Mouse (Mus musculus) WW6 (cell line): ENCODE results near the gene Eef1akmt2.

Experiments
- DNase-seq: peaks from one replicate; pipeline ENCODE4 v3.0.0-alpha.2; 2013; ENCODE audit warnings: low read depth, low spot score

The Eef1akmt2 gene

DNA sequence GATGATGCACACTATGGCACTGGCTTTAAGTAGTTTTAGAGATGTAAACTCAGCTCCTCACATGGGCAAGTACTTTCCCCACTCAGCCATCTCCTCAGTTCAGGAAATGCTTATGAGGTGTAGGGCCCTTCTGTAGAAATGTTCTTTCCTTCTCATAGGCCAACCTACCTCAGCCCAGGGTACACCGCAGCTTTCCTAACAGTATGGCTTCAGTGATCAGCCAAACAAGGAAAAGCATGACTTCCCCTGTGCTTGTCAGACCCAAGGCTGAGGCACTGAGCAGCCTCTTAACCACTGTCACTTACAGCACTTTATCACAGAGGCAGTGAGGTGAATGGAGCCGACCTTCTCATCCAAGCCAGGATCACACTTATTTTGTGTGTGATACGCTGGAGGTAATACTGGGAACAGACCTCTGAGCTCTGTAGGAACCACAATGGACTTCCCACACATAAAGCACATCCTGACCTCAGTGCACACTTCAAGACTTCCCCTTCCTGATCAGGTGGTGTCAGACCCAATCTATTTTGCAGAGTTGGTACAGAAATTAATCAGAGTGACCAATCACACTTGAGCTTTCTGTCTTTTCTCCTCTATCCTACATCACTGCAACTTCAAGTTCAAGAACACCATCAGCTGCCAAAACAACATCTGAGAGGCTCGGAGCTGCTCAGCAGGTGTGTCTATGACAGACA is 64.8 kb downstream of the Eef1akmt2 start:
- no peak for DNase-seq

DNA sequence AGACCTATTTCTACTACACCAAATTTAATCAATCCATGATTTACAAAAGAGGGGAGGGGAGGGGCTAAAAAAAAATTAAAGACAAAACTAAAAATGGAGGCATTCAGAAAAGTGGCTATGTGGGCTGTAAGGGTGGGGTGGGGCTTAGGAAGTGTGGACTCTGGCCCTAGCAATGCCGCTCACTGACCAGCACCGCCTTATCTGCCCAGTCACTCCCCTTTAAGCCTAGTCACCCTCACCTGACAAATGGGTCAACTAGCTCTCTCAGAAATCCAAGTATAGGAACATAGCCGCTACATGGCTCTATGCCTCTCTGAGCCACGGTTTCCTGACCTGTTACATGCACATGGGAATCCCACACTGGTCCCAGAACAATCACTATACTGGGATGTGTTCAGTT is 65.5 kb downstream of the Eef1akmt2 start:
- DNase-seq = no peak

DNA sequence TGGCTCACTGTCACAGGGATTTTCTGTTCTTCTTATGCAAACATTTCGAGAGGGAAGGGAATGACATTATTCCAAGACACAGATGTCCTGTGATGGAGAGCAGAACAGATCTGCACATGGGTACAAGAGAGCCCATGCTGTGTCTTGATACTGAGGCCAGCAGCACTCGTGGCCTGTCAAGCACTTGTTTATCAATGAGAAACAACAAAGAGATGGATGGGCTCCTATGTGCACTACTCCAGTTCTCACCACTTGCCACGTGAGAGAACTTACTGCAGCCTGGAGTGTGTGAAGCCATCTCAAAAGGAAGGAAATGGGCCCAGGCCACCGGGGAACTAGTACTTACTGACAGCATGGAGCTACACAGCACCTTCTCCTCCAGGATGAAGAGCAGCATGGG is 66.0 kb downstream of the Eef1akmt2 start:
- no peak for DNase-seq

DNA sequence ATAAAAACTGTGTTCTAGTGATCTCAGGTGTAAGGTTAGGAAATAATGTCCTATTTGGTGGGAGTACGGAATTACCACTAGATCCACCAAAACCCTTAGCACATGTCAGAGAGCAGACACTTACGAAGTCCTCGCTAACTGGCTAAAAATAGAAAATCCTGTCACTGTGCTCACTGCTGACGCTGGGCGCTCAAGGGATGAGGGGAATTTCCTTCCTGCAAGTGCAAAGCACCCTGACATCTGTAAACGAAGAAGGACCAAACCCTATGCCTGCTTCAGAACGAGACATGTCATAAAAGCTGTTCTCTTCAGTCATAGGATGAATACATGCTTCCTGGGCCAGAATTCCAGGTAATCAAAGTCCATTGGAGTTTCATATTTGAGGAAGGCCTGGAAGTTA is 66.5 kb downstream of the Eef1akmt2 start:
- no peak for DNase-seq

DNA sequence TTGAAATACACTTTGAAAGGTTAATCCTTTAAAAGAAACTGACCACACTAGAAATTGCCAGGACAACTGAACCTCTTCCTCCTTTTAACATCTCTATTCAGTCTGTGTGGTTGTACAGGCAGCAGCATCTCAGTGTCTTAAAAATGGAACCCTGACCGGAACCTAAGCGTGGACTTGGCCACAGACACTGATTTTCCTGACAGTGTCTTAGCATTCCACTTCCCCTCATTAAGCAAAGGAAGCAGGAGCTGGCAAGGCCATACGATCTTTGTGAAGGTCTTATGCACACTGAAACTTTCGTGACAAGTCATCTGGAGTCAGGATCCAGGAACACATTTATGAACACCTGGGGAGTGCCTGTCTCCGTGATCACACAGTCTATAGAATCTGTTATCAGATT is 68.4 kb downstream of the Eef1akmt2 start:
- DNase-seq = no peak

DNA sequence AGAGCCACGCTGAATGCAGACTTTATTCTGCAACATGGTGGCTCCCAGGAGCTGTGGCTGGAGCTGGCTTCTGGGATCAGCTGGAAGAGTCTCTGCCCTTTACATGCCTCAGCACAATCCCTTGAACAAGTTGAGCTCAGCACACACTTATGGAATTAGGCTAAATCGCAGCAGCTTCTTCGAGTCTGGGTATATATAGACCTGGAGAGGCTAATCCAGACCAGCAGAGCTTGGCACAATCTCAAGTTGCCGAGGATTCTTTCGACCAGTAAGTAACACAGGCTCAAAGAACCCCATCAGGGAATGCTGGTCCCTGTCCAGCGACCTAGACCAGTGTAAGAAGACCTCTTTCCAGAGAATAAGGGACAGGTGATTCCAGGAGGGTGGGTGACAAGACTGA is 70.6 kb downstream of the Eef1akmt2 start:
- no peak for DNase-seq

DNA sequence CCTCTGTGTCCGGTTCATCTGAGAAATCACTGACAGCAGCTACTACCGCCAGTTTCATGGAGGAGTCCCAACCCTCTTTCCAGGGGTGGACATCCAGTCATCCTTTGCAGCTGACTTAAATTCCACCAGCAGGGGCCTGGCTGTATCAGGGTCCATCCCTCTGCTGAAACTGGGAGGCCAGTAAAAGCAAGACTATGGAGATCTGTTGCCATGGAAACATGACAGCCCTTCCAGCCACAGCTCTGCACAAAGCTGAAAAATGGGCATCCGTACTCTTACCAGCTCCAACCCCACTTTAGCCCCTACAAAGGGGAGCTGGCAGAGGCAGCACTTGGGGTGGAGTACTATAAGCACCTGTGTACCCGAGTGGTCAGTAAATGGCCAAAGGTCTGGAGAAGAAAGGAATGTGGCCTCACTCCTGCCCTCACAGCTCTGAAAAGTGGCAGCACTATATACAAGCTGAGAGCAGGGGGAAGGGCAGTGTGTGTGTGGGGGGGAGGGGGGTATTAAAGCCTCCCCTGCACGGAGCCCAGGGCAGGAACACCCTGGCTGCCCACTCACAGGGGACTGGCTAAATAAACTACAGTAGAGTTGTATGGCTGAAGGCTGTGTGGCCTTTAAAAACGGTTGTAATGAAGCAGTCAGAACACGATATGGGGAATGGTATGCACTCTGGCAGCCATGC is 71.2 kb downstream of the Eef1akmt2 start:
- DNase-seq = no peak

DNA sequence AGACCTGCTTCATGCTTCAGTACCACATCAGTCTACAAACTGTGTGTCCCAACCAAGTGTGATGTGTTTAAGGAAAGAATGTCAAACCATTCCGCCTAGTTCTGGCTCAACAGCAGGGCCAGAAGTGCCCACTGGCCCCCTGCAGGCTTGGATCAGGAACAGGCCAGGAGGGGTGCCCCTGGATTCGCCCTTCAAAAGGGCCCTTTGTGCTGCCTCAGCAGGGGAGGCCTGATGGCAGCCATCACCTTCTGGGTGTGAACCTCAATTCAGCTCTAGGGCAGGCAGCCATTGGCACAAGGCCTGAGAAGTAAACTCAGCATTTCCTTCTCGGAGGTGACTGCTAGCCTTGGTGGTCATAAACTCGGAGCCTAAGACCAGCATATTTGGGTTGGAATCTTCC is 71.9 kb downstream of the Eef1akmt2 start:
- peak; percentile 38 for DNase-seq

DNA sequence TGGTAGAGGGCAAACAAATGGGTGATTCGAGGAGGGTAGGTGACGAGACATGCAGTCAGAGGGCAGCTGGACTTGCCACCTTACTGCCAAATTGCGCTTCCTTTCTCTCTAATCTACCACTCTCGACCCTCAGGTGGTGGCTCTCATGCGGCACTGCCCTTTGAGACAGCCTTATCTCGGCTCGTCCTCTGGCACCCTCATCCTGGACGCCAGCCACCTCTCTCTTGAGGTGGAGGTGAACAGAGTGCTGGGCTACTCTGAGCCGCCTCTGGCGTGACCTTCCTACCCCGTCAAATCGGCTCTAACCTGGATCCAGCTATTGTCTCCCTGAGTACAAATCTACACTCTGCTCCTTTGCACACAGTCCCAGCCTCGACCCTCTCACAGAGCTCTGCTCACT is 73.8 kb downstream of the Eef1akmt2 start:
- no peak for DNase-seq

DNA sequence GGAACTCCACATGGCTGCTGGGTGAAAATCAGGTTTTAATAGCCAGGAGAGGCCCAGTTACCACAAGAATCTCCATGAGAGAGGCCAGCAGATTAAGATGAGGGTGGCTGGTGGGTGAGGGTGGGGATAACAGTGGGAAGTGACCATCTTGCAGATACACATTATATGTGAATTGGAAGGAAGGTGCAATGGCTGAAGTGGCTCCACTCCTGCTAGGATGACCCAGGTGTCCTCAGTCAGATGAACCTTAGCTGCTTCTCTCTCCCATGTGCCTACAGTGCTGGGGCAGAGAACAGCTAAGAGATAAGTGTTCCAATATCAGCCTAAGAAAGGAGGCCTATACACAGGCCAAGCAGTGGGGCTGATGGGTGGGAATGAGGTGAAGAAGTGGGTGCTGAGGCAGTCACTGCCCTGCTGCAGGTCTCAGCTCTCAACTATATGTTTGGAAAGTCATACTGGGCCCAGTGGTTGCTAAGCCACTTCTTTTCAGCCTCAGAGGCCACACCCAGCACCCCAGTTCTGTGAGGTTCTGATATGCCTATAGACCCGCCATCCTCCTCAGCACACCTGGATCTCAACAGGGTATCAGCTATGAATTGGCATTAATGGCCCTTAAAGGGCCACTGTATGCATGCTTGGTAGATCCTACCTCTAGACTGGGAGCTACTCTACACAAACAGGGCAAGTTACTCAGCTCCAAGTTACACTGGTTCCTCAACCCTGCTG is 74.6 kb downstream of the Eef1akmt2 start:
- DNase-seq = no peak
